Mouse (Mus musculus) CD4-positive naive resting alpha-beta T cell, adult 57 days (primary cell): ENCODE measurements around the gene Stt3a. TPM values are rescaled to one million over a fixed set of nuclear protein-coding genes. Genes with fewer than 3 reads are reported as not detected.

Experiments
- total RNA-seq: library from RNA; stranded (reverse); gene quantifications from one replicate; pipeline ENCODE4 v1.2.4, GENCODE M21; 2023

The Stt3a gene
- total RNA-seq: 148 TPM

GRCm38 (mm10) chr9:36767203-36768143, at the start of gene Stt3a:
Stt3a (minus strand) TSS chr9:36767679.

DNA sequence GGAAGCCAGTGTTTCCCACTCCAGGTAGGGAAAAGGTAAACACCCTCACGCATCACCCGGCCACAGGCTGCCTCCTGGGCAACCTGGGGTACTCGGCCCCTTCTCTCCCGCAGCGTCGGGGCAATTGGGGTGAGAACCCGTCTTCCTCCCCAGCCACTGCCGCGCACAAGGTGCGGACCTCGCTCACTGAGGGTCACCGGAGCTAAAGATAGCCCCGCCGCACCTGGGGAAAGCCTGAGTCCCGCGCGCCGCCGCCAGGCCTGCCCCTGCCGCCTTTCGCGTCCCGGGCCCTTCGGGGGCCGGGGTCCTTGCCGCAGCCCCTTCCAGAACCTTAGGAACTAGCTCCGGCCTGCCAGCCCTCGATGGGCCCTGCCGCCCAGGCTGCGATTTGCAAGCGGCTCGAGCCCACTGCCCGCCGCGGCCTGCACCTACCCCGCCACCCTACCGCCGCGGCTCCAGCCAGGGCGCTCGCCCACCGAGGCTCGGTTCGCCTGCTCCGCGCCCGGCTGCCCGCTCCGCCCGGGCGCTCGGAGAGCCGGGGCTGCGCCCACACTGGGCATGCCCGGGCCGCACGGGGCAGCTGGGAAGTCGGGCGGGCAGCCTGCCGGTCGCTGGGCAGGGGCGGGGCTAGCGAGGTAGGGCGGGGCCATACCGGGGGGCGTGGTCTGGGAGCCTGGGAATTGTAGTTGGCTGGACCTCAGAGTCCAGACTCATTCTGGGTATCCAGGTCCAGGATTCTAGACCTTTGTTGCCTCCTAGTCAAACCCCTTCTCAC, 29.5 kb upstream of the Stt3a start, which contains the start of gene Ei24:
Gene Ei24, minus strand, starts transcription at position 613 of the 775 bp plus-strand sequence.

DNA sequence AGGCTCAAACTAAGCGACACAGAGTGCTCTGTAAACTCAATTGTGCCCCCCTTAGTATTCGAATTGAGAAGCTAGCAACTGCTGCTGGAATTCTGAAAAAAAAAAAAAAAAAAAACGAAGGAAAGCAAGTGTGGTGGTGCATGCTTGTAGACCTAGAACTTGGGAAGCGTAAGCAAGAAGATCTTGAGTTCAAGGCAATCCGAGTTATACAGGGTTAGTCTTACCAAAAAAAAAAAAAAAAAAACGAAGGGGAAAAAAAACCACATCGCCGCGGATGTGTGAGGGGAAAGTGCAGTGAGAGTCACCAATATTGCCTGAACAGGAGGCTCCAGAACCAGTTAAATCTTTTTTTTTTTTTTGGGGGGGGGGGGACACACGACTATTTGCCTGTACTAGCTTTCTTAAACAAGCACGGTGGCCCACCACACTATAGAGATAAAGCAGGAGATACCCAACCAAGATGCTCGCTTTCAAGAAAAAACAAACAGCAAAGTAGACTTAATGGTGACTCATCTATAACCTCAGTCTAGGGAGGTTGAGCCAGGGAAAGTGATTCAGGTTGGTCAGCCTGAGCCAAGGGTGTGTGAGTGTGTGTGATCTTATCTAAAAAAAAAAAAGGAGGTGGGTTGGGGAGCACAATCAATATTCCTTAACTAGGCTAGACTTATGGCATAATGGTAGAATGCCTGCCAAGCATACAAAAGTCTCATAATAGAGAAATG, 40.3 kb downstream of the Stt3a start, which contains the start of gene Chek1:
Gene Chek1, minus strand, starts transcription at position 32 of the 722 bp plus-strand sequence.

DNA sequence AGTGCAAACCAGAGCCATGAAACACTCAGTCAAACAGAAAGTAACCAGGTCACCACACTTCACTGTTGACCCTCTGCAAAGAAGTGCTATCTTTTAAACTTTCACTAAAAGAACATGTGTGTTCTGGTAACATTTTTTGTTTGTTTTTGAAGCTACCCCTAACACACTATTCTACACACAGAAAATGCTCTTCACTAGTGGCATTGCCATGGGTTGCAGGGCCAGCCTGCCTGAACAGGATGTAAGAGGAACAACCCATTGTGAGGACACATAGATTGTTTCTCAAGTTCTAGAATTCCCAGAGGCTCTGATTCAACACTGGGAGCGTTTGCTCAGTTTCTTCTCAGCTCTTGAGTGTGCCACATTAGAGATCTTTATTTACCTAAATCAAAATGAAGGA, 74.6 kb downstream of the Stt3a start, which contains the start of gene Acrv1:
Gene Acrv1, plus strand, starts transcription at position 301 of the 400 bp plus-strand sequence.

Other genes with a start within 250 kb of the Stt3a start
- not detected for gene Gm5615, start 225.7 kb downstream of the Stt3a start, total RNA-seq
- gene Gm17689, start 185.0 kb downstream of the Stt3a start, total RNA-seq: not detected
- not detected for gene A630095E13Rik, start 124.3 kb downstream of the Stt3a start, total RNA-seq
- not detected for gene Acrv1, start 74.5 kb downstream of the Stt3a start, total RNA-seq
- 3.8 TPM for gene Chek1, start 40.6 kb downstream of the Stt3a start, total RNA-seq
- gene Ei24, start 29.7 kb upstream of the Stt3a start, total RNA-seq: 36.9 TPM
- gene Fez1, start 54.2 kb upstream of the Stt3a start, total RNA-seq: not detected